Mouse (Mus musculus) embryonic facial prominence, embryonic 11.5 days (tissue): Measurements from ENCODE around the gene Cenpb. TPM values are rescaled to one million over a fixed set of nuclear protein-coding genes. Genes with fewer than 3 reads are reported as not detected.
"Not testable (repeated sequence)": the region's sequence is repeated elsewhere in the genome, so short reads cannot be mapped to it uniquely, and the experiment has no call there.

Experiments used
- ATAC-seq: fragments of 200-750 bp; cut with Nextera tagmentation; replicated peaks from 2 replicates; pipeline ENCODE4 v1.8.0; 2017; ENCODE audit warnings: low read depth; ENCODE audit not compliant: insufficient number of reproducible peaks, low FRiP score, low TSS enrichment
- DNase-seq: peaks from one replicate; pipeline ENCODE4 v3.0.0-alpha.2; 2015; ENCODE audit warnings: low spot score
- H3K27ac ChIP-seq: fragments of 300-500 bp; sonication (generic); replicated peaks from 2 replicates; pipeline ENCODE4 v1.5.1; 2014; ENCODE audit warnings: mild to moderate bottlenecking, low read depth, low read length, control low read depth
- H3K27me3 ChIP-seq: fragments of 300-500 bp; sonication (generic); 2 replicates; pipeline ENCODE4 v1.6.1; 2014; ENCODE audit warnings: mild to moderate bottlenecking, low read length, moderate library complexity, mixed read lengths; ENCODE audit not compliant: control insufficient read depth, insufficient read depth
- H3K36me3 ChIP-seq: fragments of 300-500 bp; sonication (generic); replicated peaks from 2 replicates; pipeline ENCODE4 v1.6.1; 2014; ENCODE audit warnings: low read depth, mild to moderate bottlenecking, low read length, moderate library complexity, mixed read lengths; ENCODE audit not compliant: control insufficient read depth, insufficient read depth
- H3K4me1 ChIP-seq: fragments of 300-500 bp; sonication (generic); 2 replicates; pipeline ENCODE4 v1.6.1; 2014; ENCODE audit warnings: low read length, mixed read lengths; ENCODE audit not compliant: control insufficient read depth, insufficient read depth
- H3K4me2 ChIP-seq: fragments of 300-500 bp; sonication (generic); 2 replicates; pipeline ENCODE4 v1.6.1; 2014; ENCODE audit warnings: low read depth, mild to moderate bottlenecking, control low read depth, low read length, moderate library complexity
- H3K4me3 ChIP-seq: fragments of 300-500 bp; sonication (generic); 2 replicates; pipeline ENCODE4 v1.5.1; 2014; ENCODE audit warnings: low read depth, low read length, control low read depth
- H3K9ac ChIP-seq: fragments of 300-500 bp; sonication (generic); replicated peaks from 2 replicates; pipeline ENCODE4 v1.6.1; 2014; ENCODE audit warnings: mild to moderate bottlenecking, control low read depth, low read length
- H3K9me3 ChIP-seq: fragments of 300-500 bp; sonication (generic); replicated peaks from 2 replicates; pipeline ENCODE4 v1.6.1; 2016; ENCODE audit warnings: mild to moderate bottlenecking, low read length, inconsistent platforms, mixed read lengths; ENCODE audit not compliant: control insufficient read depth
- WGBS: fragments of 180-500 bp; shearing (Covaris S2); extraction: QIAGEN DNeasy Blood & Tissue Kit; methylation state at CpG from one replicate; pipeline ENCODE4 v1.1.7; 2014; 5-methylcytosine and 5-hydroxymethylcytosine counted together
- polyA plus RNA-seq: library from polyadenylated mRNA; unstranded; fragments of >200 nt; fragmentation: Nextera tagmentation; extraction: Ambion mirVana; gene quantifications from 2 replicates; pipeline ENCODE4 v1.2.1, GENCODE M21; 2014

Cenpb gene
- polyA plus RNA-seq: 5.8 and 6.1 TPM in 2 replicates

GRCm38 (mm10) chr2:131179990-131180587 is at the start of gene Cenpb:
Cenpb (minus strand) TSS chr2:131180067.
- Histone ChIP-seq H3K4me3 (peak within 1 kb of the TSS; percentile 70), H3K4me1 (peaks cover 6% of the 10 kb centered on the region), H3K9ac (peak within 1 kb of the TSS; percentile 93), H3K27ac (peak within 1 kb of the TSS; percentile 71), H3K9me3 (no peaks in the 10 kb centered on the region), H3K27me3 (no peaks in the 10 kb centered on the region), H3K36me3 (no peaks in the 10 kb centered on the region; the same call in 1 of the 2 replicates), H3K4me2 (peak within 1 kb of the TSS; percentile 89)
- peak; percentile 91 for DNase-seq
- peak; percentile 63; the same call in 1 of the 2 replicates for ATAC-seq
- 4% methylated on average over 30 of the region's 57 CpGs for WGBS

GRCm38 (mm10) chr2:131227243-131227642 is 47.4 kb upstream of the Cenpb start:
- 84% methylated on average over 3 of the region's 3 CpGs for WGBS
- no peak for ATAC-seq

DNA sequence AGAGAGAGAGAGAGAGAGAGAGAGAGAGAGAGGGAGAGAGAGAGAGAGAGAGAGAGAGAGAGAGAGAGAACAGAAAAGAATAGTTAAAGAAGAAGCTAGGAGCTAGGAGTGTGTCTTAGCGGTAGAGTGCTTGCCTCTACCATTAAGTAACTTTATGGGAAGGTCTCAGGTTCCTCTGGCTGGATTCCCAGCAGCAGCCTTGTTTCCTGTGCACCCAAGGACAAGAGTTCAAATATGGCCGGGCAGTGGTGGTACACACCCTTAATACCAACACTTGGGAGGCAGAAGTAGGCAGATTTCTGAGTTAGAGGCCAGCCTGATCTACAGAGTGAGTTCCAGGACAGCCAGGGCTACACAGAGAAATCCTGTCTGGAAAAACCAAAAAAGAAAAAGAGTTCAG is 46.8 kb upstream of the Cenpb start:
- not testable (repeated sequence) for H3K27me3 ChIP-seq, H3K36me3 ChIP-seq, DNase-seq, H3K4me1 ChIP-seq, H3K9me3 ChIP-seq, H3K27ac ChIP-seq, H3K4me3 ChIP-seq, ATAC-seq, H3K9ac ChIP-seq, H3K4me2 ChIP-seq
- 68% methylated on average over 2 of the region's 2 CpGs for WGBS

More at GRCm38 (mm10) chr2:131227243-131227642, 47.4 kb upstream of the Cenpb start:
- no peak overlapping the region for H3K9ac ChIP-seq
- DNase-seq: no peak
- H3K4me3 ChIP-seq: no peak overlapping the region
- no peaks in the 10 kb centered on the region for H3K27me3 ChIP-seq
- H3K4me1 ChIP-seq: no peaks in the 10 kb centered on the region
- H3K9me3 ChIP-seq: no peaks in the 10 kb centered on the region
- H3K27ac ChIP-seq: no peak overlapping the region
- no peaks in the 10 kb centered on the region for H3K36me3 ChIP-seq
- no peak overlapping the region for H3K4me2 ChIP-seq

DNA sequence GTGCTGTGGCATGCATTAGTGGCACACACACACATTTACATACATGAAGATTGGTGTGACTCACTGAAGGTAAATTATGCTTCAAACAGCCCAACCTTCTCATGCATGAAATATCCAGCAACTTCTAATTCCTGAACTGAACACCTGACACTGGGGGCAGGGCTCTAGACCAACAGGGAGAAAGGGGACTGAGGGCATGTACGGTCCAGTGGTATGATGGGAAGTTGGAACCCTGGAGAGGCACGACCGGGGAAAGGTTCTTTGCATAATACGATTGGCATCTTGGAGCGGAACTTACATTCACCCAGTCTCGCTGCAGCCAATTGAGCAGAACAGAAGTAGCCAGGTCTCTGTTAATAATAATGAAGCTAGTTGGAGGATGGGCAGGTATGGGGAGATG is 45.3 kb upstream of the Cenpb start:
- WGBS: 86% methylated on average over 6 of the region's 6 CpGs
- Histone ChIP-seq H3K27ac (no peak overlapping the region), H3K27me3 (no peaks in the 10 kb centered on the region), H3K4me2 (no peak overlapping the region), H3K4me3 (no peak overlapping the region), H3K36me3 (no peaks in the 10 kb centered on the region), H3K9me3 (no peaks in the 10 kb centered on the region), H3K9ac (no peak overlapping the region), H3K4me1 (no peaks in the 10 kb centered on the region)
- no peak for DNase-seq
- no peak for ATAC-seq

GRCm38 (mm10) chr2:131223569-131223968 is 43.7 kb upstream of the Cenpb start:
- no peaks in the 10 kb centered on the region for H3K36me3 ChIP-seq
- WGBS: 73% methylated on average over 1 of the region's 1 CpGs
- H3K27me3 ChIP-seq: no peaks in the 10 kb centered on the region
- H3K4me3 ChIP-seq: no peak overlapping the region
- no peaks in the 10 kb centered on the region for H3K9me3 ChIP-seq
- H3K27ac ChIP-seq: no peak overlapping the region
- H3K9ac ChIP-seq: no peak overlapping the region
- no peaks in the 10 kb centered on the region for H3K4me1 ChIP-seq
- no peak overlapping the region for H3K4me2 ChIP-seq
- no peak for DNase-seq
- no peak for ATAC-seq

DNA sequence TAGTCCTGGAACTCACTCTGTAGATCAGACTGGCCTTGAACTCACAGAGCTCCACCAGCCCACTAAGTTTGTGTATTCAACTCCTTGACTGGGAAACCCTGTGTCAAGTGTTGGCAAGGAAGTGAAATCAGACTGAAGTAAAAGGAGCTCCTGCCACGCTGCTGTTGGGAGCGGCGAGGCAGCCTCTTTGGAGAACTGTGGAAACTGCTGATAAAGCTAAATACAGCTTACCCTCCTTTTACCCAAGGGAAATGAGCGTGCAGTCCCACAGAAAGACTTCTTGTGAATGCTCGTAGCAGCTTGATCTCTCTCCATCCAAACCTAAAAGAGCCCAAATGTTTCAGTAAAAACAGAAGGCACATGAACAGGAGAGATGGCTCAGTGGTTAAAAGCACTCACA is 42.7 kb upstream of the Cenpb start:
- DNase-seq (no peak), ATAC-seq (no peak)
- Histone ChIP-seq H3K4me3 (no peak overlapping the region), H3K27ac (no peak overlapping the region), H3K36me3 (no peaks in the 10 kb centered on the region), H3K9me3 (no peaks in the 10 kb centered on the region), H3K4me2 (no peak overlapping the region), H3K4me1 (no peaks in the 10 kb centered on the region), H3K9ac (no peak overlapping the region), H3K27me3 (no peaks in the 10 kb centered on the region)
- 60% methylated on average over 5 of the region's 5 CpGs for WGBS

GRCm38 (mm10) chr2:131221853-131222515 is 42.1 kb upstream of the Cenpb start:
- H3K9ac ChIP-seq: no peak overlapping the region
- WGBS: 69% methylated on average over 3 of the region's 3 CpGs

GRCm38 (mm10) chr2:131220030-131220429 is 40.2 kb upstream of the Cenpb start:
- DNase-seq (no peak), ATAC-seq (no peak)
- WGBS: 77% methylated on average over 4 of the region's 4 CpGs
- Histone ChIP-seq H3K36me3 (no peaks in the 10 kb centered on the region), H3K9me3 (no peaks in the 10 kb centered on the region), H3K4me3 (no peak overlapping the region), H3K27ac (no peak overlapping the region), H3K9ac (no peak overlapping the region), H3K4me1 (no peaks in the 10 kb centered on the region), H3K27me3 (no peaks in the 10 kb centered on the region), H3K4me2 (no peak overlapping the region)

More at GRCm38 (mm10) chr2:131221853-131222515, 42.1 kb upstream of the Cenpb start:
- H3K4me1 ChIP-seq: no peaks in the 10 kb centered on the region
- no peak overlapping the region for H3K4me3 ChIP-seq
- no peak overlapping the region for H3K27ac ChIP-seq
- H3K9me3 ChIP-seq: no peaks in the 10 kb centered on the region
- DNase-seq: no peak
- ATAC-seq: no peak
- no peaks in the 10 kb centered on the region for H3K27me3 ChIP-seq
- no peaks in the 10 kb centered on the region for H3K36me3 ChIP-seq
- H3K4me2 ChIP-seq: no peak overlapping the region
